Mouse (Mus musculus) heart, embryonic 16.5 days (tissue): ENCODE measurements around the gene Cycs. TPM values are rescaled to one million over a fixed set of nuclear protein-coding genes. Genes with fewer than 3 reads are reported as not detected.

Experiments used
- ATAC-seq: fragments of 200-750 bp; cut with Nextera tagmentation; replicated peaks from 2 replicates; pipeline ENCODE4 v1.8.0; 2017; ENCODE audit warnings: moderate number of reproducible peaks; ENCODE audit not compliant: insufficient read depth, low FRiP score; ENCODE audit errors: extremely low read depth
- H3K27ac ChIP-seq: fragments of 300-500 bp; sonication (generic); 2 replicates; pipeline ENCODE4 v1.5.1; 2014; ENCODE audit warnings: mild to moderate bottlenecking, low read length, control low read depth, moderate library complexity
- H3K27me3 ChIP-seq: fragments of 300-500 bp; sonication (generic); 2 replicates; pipeline ENCODE4 v1.6.1; 2014; ENCODE audit warnings: low read length, mixed read lengths; ENCODE audit not compliant: control insufficient read depth, insufficient read depth
- H3K36me3 ChIP-seq: fragments of 300-500 bp; sonication (generic); 2 replicates; pipeline ENCODE4 v1.6.1; 2014; ENCODE audit not compliant: control insufficient read depth, insufficient read depth
- H3K4me1 ChIP-seq: fragments of 300-500 bp; sonication (generic); 2 replicates; pipeline ENCODE4 v1.6.1; 2014; ENCODE audit warnings: low read length, mixed read lengths; ENCODE audit not compliant: control insufficient read depth, insufficient read depth
- H3K4me2 ChIP-seq: fragments of 300-500 bp; sonication (generic); 2 replicates; pipeline ENCODE4 v1.6.1; 2014; ENCODE audit warnings: low read depth, mild to moderate bottlenecking, control low read depth, low read length
- H3K4me3 ChIP-seq: fragments of 300-500 bp; sonication (generic); 2 replicates; pipeline ENCODE4 v1.5.1; 2014; ENCODE audit warnings: mild to moderate bottlenecking, control low read depth, low read length
- H3K9ac ChIP-seq: fragments of 300-500 bp; sonication (generic); 2 replicates; pipeline ENCODE4 v1.6.1; 2014; ENCODE audit warnings: low read length, control low read depth
- H3K9me3 ChIP-seq: fragments of 300-500 bp; sonication (generic); replicated peaks from 2 replicates; pipeline ENCODE4 v1.6.1; 2016; ENCODE audit warnings: low read length; ENCODE audit not compliant: control insufficient read depth
- WGBS: fragments of 180-500 bp; shearing (Covaris S2); extraction: QIAGEN DNeasy Blood & Tissue Kit; methylation state at CpG from one replicate; pipeline ENCODE4 v1.1.7; 2014; 5-methylcytosine and 5-hydroxymethylcytosine counted together
- polyA plus RNA-seq: library from polyadenylated mRNA; unstranded; fragments of >200 nt; fragmentation: Nextera tagmentation; extraction: Ambion mirVana; gene quantifications from 2 replicates; pipeline ENCODE4 v1.2.1, GENCODE M21; 2015

Gene Cycs
- polyA plus RNA-seq, 1 experiment from 2014 or later, result 212 TPM

- H3K4me2 ChIP-seq, result no peak overlapping the region
- no peaks in the 10 kb centered on the region for H3K9me3 ChIP-seq
- 0 out of 2 replicates have a peak, but pooled peaks cover 2% of the 10 kb centered on the region for H3K4me1 ChIP-seq
- H3K27me3 ChIP-seq, result no peaks in the 10 kb centered on the region
- WGBS, result 86% methylated on average over 2 of the region's 2 CpGs
- H3K27ac ChIP-seq, result no peak overlapping the region
- 0 out of 2 replicates have a peak, but pooled peaks cover 2% of the 10 kb centered on the region for H3K36me3 ChIP-seq
- no peak overlapping the region for H3K4me3 ChIP-seq
- H3K9ac ChIP-seq, result no peak overlapping the region
- ATAC-seq, result no peak
Measured at GRCm38 (mm10) chr6:50587412-50587811, 21.1 kb upstream of the Cycs start.

- Histone ChIP-seq H3K4me1 (0 out of 2 replicates have a peak, but pooled peaks cover 2% of the 10 kb centered on the region), H3K9me3 (no peaks in the 10 kb centered on the region), H3K4me3 (no peak overlapping the region), H3K9ac (no peak overlapping the region), H3K27me3 (no peaks in the 10 kb centered on the region), H3K4me2 (no peak overlapping the region), H3K27ac (no peak overlapping the region), H3K36me3 (0 out of 2 replicates have a peak, but pooled peaks cover 2% of the 10 kb centered on the region)
- ATAC-seq, result no peak
- 65% methylated on average over 5 of the region's 5 CpGs for WGBS
Measured at GRCm38 (mm10) chr6:50586316-50586715, 20.0 kb upstream of the Cycs start.

GRCm38 (mm10) chr6:50585733-50586132, 19.4 kb upstream of the Cycs start:
- no peak overlapping the region for H3K9ac ChIP-seq
- no peak; the same call in 1 of the 2 replicates for ATAC-seq
- H3K36me3 ChIP-seq, result no peaks in the 10 kb centered on the region
- H3K27ac ChIP-seq, result no peak overlapping the region
- H3K9me3 ChIP-seq, result no peaks in the 10 kb centered on the region
- H3K4me1 ChIP-seq, result 0 out of 2 replicates have a peak, but pooled peaks cover 2% of the 10 kb centered on the region
- H3K27me3 ChIP-seq, result no peaks in the 10 kb centered on the region
- H3K4me3 ChIP-seq, result no peak overlapping the region
- no peak overlapping the region for H3K4me2 ChIP-seq
- 44% methylated on average over 7 of the region's 7 CpGs for WGBS

GRCm38 (mm10) chr6:50571661-50572060, 5.3 kb upstream of the Cycs start:
- Histone ChIP-seq H3K9ac (no peak overlapping the region), H3K27ac (no peak overlapping the region), H3K4me2 (no peak overlapping the region), H3K4me1 (peaks cover 6% of the 10 kb centered on the region), H3K36me3 (no peaks in the 10 kb centered on the region), H3K4me3 (no peak overlapping the region), H3K9me3 (no peaks in the 10 kb centered on the region), H3K27me3 (no peaks in the 10 kb centered on the region)
- no peak for ATAC-seq
- 81% methylated on average over 1 of the region's 1 CpGs for whole genome bisulfite sequencing

GRCm38 (mm10) chr6:50566997-50567255, 588 bp upstream of the Cycs start:
- WGBS, result 12% methylated on average over 6 of the region's 6 CpGs
- ATAC-seq, result no peak
- peak overlapping the region; percentile 98 for H3K27ac ChIP-seq

GRCm38 (mm10) chr6:50563651-50564050, 2.7 kb downstream of the Cycs start:
- Histone ChIP-seq H3K4me1 (peaks cover 6% of the 10 kb centered on the region), H3K9me3 (no peaks in the 10 kb centered on the region), H3K27ac (no peak overlapping the region), H3K4me3 (no peak overlapping the region), H3K4me2 (no peak overlapping the region), H3K27me3 (no peaks in the 10 kb centered on the region), H3K36me3 (peaks cover 7% of the 10 kb centered on the region), H3K9ac (no peak overlapping the region)
- no peak for ATAC-seq
- whole genome bisulfite sequencing, result 91% methylated on average over 3 of the region's 3 CpGs

More at GRCm38 (mm10) chr6:50566997-50567255, 588 bp upstream of the Cycs start:
- peaks cover 6% of the 10 kb centered on the region for H3K4me1 ChIP-seq
- peak overlapping the region; percentile 80 for H3K4me2 ChIP-seq
- no peaks in the 10 kb centered on the region for H3K27me3 ChIP-seq
- peak overlapping the region; percentile 93 for H3K9ac ChIP-seq
- H3K9me3 ChIP-seq, result no peaks in the 10 kb centered on the region
- H3K36me3 ChIP-seq, result peaks cover 7% of the 10 kb centered on the region
- H3K4me3 ChIP-seq, result peak overlapping the region; percentile 97

- Histone ChIP-seq H3K4me1 (peaks cover 4% of the 10 kb centered on the region), H3K4me2 (no peak overlapping the region), H3K27ac (no peak overlapping the region), H3K27me3 (no peaks in the 10 kb centered on the region), H3K9ac (no peak overlapping the region), H3K4me3 (no peak overlapping the region), H3K36me3 (peaks cover 7% of the 10 kb centered on the region), H3K9me3 (no peaks in the 10 kb centered on the region)
- WGBS, result 89% methylated on average over 4 of the region's 4 CpGs
- no peak for ATAC-seq
Measured at GRCm38 (mm10) chr6:50562421-50562820, 3.9 kb downstream of the Cycs start.

- Histone ChIP-seq H3K4me2 (no peak overlapping the region), H3K9me3 (no peaks in the 10 kb centered on the region), H3K27ac (no peak overlapping the region), H3K27me3 (no peaks in the 10 kb centered on the region), H3K9ac (no peak overlapping the region), H3K36me3 (peaks cover 7% of the 10 kb centered on the region), H3K4me1 (no peaks in the 10 kb centered on the region), H3K4me3 (no peak overlapping the region)
- 89% methylated on average over 1 of the region's 1 CpGs for WGBS
- ATAC-seq, result no peak
Measured at GRCm38 (mm10) chr6:50560776-50561175, 5.6 kb downstream of the Cycs start.

GRCm38 (mm10) chr6:50558877-50559276, 7.5 kb downstream of the Cycs start:
- no peaks in the 10 kb centered on the region for H3K27me3 ChIP-seq
- H3K27ac ChIP-seq, result no peak overlapping the region
- ATAC-seq, result no peak
- no peaks in the 10 kb centered on the region for H3K9me3 ChIP-seq
- no peak overlapping the region for H3K9ac ChIP-seq
- H3K4me2 ChIP-seq, result no peak overlapping the region
- WGBS, result 69% methylated on average over 4 of the region's 4 CpGs
- H3K4me1 ChIP-seq, result no peaks in the 10 kb centered on the region
- H3K4me3 ChIP-seq, result no peak overlapping the region
- peaks cover 3% of the 10 kb centered on the region for H3K36me3 ChIP-seq

GRCm38 (mm10) chr6:50557566-50557965, 8.8 kb downstream of the Cycs start:
- no peaks in the 10 kb centered on the region for H3K36me3 ChIP-seq
- 86% methylated on average over 6 of the region's 6 CpGs for WGBS

More at GRCm38 (mm10) chr6:50557566-50557965, 8.8 kb downstream of the Cycs start:
- no peak overlapping the region for H3K27ac ChIP-seq
- H3K9ac ChIP-seq, result no peak overlapping the region
- H3K4me1 ChIP-seq, result no peaks in the 10 kb centered on the region
- no peaks in the 10 kb centered on the region for H3K27me3 ChIP-seq
- ATAC-seq, result no peak
- H3K9me3 ChIP-seq, result no peaks in the 10 kb centered on the region
- no peak overlapping the region for H3K4me2 ChIP-seq
- H3K4me3 ChIP-seq, result no peak overlapping the region
